Mouse (Mus musculus) small intestine, adult 2 months (tissue): ENCODE measurements around the gene Ccdc18. TPM values are rescaled to one million over a fixed set of nuclear protein-coding genes. Genes with fewer than 3 reads are reported as not detected.

Source experiments
- polyA plus RNA-seq: library from polyadenylated mRNA; depleted of rRNA; stranded (reverse); fragments of >200 nt; gene quantifications from 2 replicates; pipeline ENCODE4 v1.2.3, GENCODE M21; 2012; rRNA removed

Gene Ccdc18
- polyA plus RNA-seq, 1 experiment, result not detected

Other genes with a start within 250 kb of the Ccdc18 start
- 34.3 and 62.3 TPM in 2 replicates for gene Rpl5, start 232.4 kb upstream of the Ccdc18 start, polyA plus RNA-seq
- 0.08 and 0.30 TPM in 2 replicates for gene Fam69a, start 145.8 kb upstream of the Ccdc18 start, polyA plus RNA-seq
- 1.1 and 2.0 TPM in 2 replicates for gene Mtf2, start 67.2 kb upstream of the Ccdc18 start, polyA plus RNA-seq
- 31.5 and 33.9 TPM in 2 replicates for gene Tmed5, start 255 bp upstream of the Ccdc18 start, polyA plus RNA-seq
- gene Dr1, start 136.0 kb downstream of the Ccdc18 start, polyA plus RNA-seq, result 10.7 and 15.8 TPM in 2 replicates
- gene Pigg, start 179.7 kb downstream of the Ccdc18 start, polyA plus RNA-seq, result 2.5 and 4.7 TPM in 2 replicates
- gene Gm42517, start 235.0 kb downstream of the Ccdc18 start, polyA plus RNA-seq, result 0.57 and 0.76 TPM in 2 replicates